Mouse (Mus musculus): ENCODE measurements around the gene Gng7.

DNA sequence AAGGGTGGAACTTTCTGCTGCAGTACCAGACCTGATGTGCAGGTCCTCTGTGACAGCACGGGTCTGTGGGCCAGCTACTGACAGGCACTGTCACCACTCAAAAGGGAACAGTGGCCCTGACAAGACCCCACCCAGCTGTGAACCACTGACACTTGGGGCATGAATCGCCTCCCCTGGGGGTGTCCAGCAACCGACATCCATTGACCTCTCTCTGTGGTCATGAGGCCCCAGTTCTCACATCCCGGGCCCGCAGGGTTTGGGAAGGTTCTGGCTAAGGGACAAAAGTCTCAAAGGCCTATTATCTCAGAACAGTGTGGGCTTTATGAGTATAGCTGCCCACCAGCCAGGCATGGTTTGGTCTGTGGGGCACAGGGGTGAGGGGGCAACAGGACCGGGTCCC, 40.4 kb upstream of the Gng7 start:
- TF ChIP-seq POLR2A (IDR thresholded peaks at IDR 0.05; ENCODE audit: control insufficient read depth, extremely low read depth, insufficient read depth, low read length, poor library complexity) (no peak), CTCF (IDR thresholded peaks at IDR 0.05; ENCODE audit: borderline replicate concordance, control insufficient read depth, extremely low read depth, insufficient read depth, low read length, poor library complexity) (no peak)
